Mouse (Mus musculus) MEL (cell line): ENCODE measurements at regions not wholly inside any gene's neighbourhood (a gene's known extent, or its start where the extent isn't known, plus 50 kb on each side); places are given as distances from the start of the nearest gene placed in this dataset.

Experiments
- DNase-seq: peaks from one replicate; pipeline ENCODE4 v3.0.0; 2011; ENCODE audit warnings: low read depth, low spot score
- H3K27ac ChIP-seq: 2 replicates; pipeline ENCODE4 v1.5.1; 2012; ENCODE audit warnings: low read depth, mild to moderate bottlenecking, control low read depth, low read length, moderate library complexity; ENCODE audit not compliant: control insufficient read depth
- H3K27me3 ChIP-seq, 2 experiments: fragments of 150-350 bp in 1 of 2; sonication (generic) in 1 of 2; 2 replicates each; pipeline ENCODE4 v1.6.1; 2012; ENCODE audit warnings: low read length in 2 of 2, mild to moderate bottlenecking in 2 of 2, improper control_type of control experiment in 1 of 2, moderate library complexity in 1 of 2; ENCODE audit not compliant: insufficient read depth in 2 of 2, control insufficient read depth in 1 of 2
- H3K36me3 ChIP-seq, 2 experiments: 2 replicates each; pipeline ENCODE4 v1.6.1; 2012 to 2014; ENCODE audit warnings: low read length in 2 of 2, improper control_type of control experiment in 1 of 2, inconsistent platforms in 1 of 2, mild to moderate bottlenecking in 1 of 2; ENCODE audit not compliant: insufficient read depth in 2 of 2, control insufficient read depth in 1 of 2
- H3K4me1 ChIP-seq, 2 experiments: fragments of 150-350 bp in 1 of 2; sonication (generic) in 1 of 2; 2 replicates each; pipeline ENCODE4 v1.6.1; 2012; ENCODE audit warnings: low read length in 2 of 2, improper control_type of control experiment in 1 of 2, mild to moderate bottlenecking in 1 of 2; ENCODE audit not compliant: insufficient read depth in 2 of 2, control insufficient read depth in 1 of 2
- H3K4me3 ChIP-seq, 2 experiments: fragments of 150-350 bp in 1 of 2; sonication (generic) in 1 of 2; 2 replicates each; pipeline ENCODE4 v1.5.1; 2012; ENCODE audit warnings: low read depth in 2 of 2, low read length in 2 of 2, mild to moderate bottlenecking in 2 of 2, moderate library complexity in 2 of 2, control low read depth in 1 of 2, improper control_type of control experiment in 1 of 2; ENCODE audit not compliant: control insufficient read depth in 1 of 2, insufficient read depth in 1 of 2
- H3K79me2 ChIP-seq: 2 replicates; pipeline ENCODE4 v1.6.1; 2012; ENCODE audit warnings: mild to moderate bottlenecking, low read length, moderate library complexity; ENCODE audit not compliant: control insufficient read depth, poor library complexity, insufficient read depth
- H3K9ac ChIP-seq: 2 replicates; pipeline ENCODE4 v1.6.1; 2012; ENCODE audit warnings: low read depth, mild to moderate bottlenecking, control low read depth, low read length, moderate library complexity; ENCODE audit not compliant: control insufficient read depth, poor library complexity, severe bottlenecking
- H3K9me3 ChIP-seq: fragments of 150-350 bp; sonication (generic); replicated peaks from 2 replicates; pipeline ENCODE4 v1.6.1; 2012; ENCODE audit warnings: mild to moderate bottlenecking, low read length, improper control_type of control experiment, moderate library complexity; ENCODE audit not compliant: insufficient read depth
- BHLHE40 ChIP-seq: IDR thresholded peaks from 2 replicates; pipeline ENCODE4 v1.6.1; 2012; ENCODE audit warnings: low read depth, mild to moderate bottlenecking, inconsistent platforms, low read length, improper control_type of control experiment, borderline replicate concordance
- CHD2 ChIP-seq: IDR thresholded peaks from 2 replicates; pipeline ENCODE4 v1.6.1; 2011; ENCODE audit warnings: low read length, improper control_type of control experiment
- CTCF ChIP-seq, 3 experiments: IDR thresholded peaks in 2 of 3; conservative IDR thresholded peaks in 1 of 3; 2 replicates each; pipeline ENCODE4 v1.5.1; 2011 to 2012; ENCODE audit warnings: low read length in 3 of 3, low read depth in 2 of 3, mild to moderate bottlenecking in 2 of 3, improper control_type of control experiment in 1 of 3, inconsistent platforms in 1 of 3, mixed read lengths in 1 of 3, moderate library complexity in 1 of 3; ENCODE audit not compliant: control insufficient read depth in 1 of 3, insufficient read depth in 1 of 3, poor library complexity in 1 of 3, severe bottlenecking in 1 of 3
- E2F4 ChIP-seq: IDR thresholded peaks from 2 replicates; pipeline ENCODE4 v1.6.1; 2011; ENCODE audit warnings: low read depth, low read length, improper control_type of control experiment, borderline replicate concordance
- ELF1 ChIP-seq: IDR thresholded peaks from 2 replicates; pipeline ENCODE4 v1.6.1; 2014; ENCODE audit warnings: low read depth, mild to moderate bottlenecking, inconsistent platforms, low read length, improper control_type of control experiment, moderate library complexity
- EP300 ChIP-seq, 2 experiments: IDR thresholded peaks; 2 replicates each; pipeline ENCODE4 v1.6.1; 2011; ENCODE audit warnings: improper control_type of control experiment in 2 of 2, low read length in 2 of 2, low read depth in 1 of 2, mild to moderate bottlenecking in 1 of 2
- ETS1 ChIP-seq: IDR thresholded peaks from 2 replicates; pipeline ENCODE4 v1.6.1; 2012; ENCODE audit warnings: low read depth, mild to moderate bottlenecking, inconsistent platforms, low read length, improper control_type of control experiment, moderate library complexity
- GATA1 ChIP-seq: IDR thresholded peaks from 2 replicates; pipeline ENCODE4 v1.6.1; 2011; ENCODE audit warnings: low read depth, low read length, improper control_type of control experiment
- JUND ChIP-seq: IDR thresholded peaks from 2 replicates; pipeline ENCODE4 v1.6.1; 2011; ENCODE audit warnings: low read depth, mild to moderate bottlenecking, improper control_type of control experiment, low read length
- MAZ ChIP-seq: IDR thresholded peaks from 2 replicates; pipeline ENCODE4 v1.6.1; 2012; ENCODE audit warnings: low read depth, mild to moderate bottlenecking, inconsistent platforms, low read length, improper control_type of control experiment
- MEF2A ChIP-seq: IDR thresholded peaks from 2 replicates; pipeline ENCODE4 v1.6.1; 2014; ENCODE audit warnings: low read depth, mild to moderate bottlenecking, inconsistent platforms, low read length, improper control_type of control experiment; ENCODE audit not compliant: poor library complexity, insufficient replicate concordance, severe bottlenecking; ENCODE audit errors: extremely low read depth
- MYB ChIP-seq: IDR thresholded peaks from 2 replicates; pipeline ENCODE4 v1.6.1; 2011; ENCODE audit warnings: mild to moderate bottlenecking, low read depth, low read length, improper control_type of control experiment
- MYC ChIP-seq: IDR thresholded peaks from 2 replicates; pipeline ENCODE4 v1.6.1; 2011; ENCODE audit warnings: low read depth, mild to moderate bottlenecking, low read length, improper control_type of control experiment, moderate library complexity
- NELFE ChIP-seq: IDR thresholded peaks from 2 replicates; pipeline ENCODE4 v1.6.1; 2011; ENCODE audit warnings: low read depth, low read length, improper control_type of control experiment
- POLR2A ChIP-seq, 2 experiments: IDR thresholded peaks; 2 replicates each; pipeline ENCODE4 v1.6.1; 2011 to 2012; ENCODE audit warnings: low read length in 2 of 2, mild to moderate bottlenecking in 2 of 2, control low read depth in 1 of 2, improper control_type of control experiment in 1 of 2, low read depth in 1 of 2, moderate library complexity in 1 of 2; ENCODE audit not compliant: control insufficient read depth in 1 of 2, insufficient read depth in 1 of 2, poor library complexity in 1 of 2
- POLR2AphosphoS2 ChIP-seq: IDR thresholded peaks from 2 replicates; pipeline ENCODE4 v1.6.1; 2011; ENCODE audit warnings: low read length, improper control_type of control experiment
- RCOR1 ChIP-seq: IDR thresholded peaks from 2 replicates; pipeline ENCODE4 v1.6.1; 2012; ENCODE audit warnings: low read depth, mild to moderate bottlenecking, inconsistent platforms, low read length, improper control_type of control experiment
- SIN3A ChIP-seq: IDR thresholded peaks from 2 replicates; pipeline ENCODE4 v1.6.1; 2012; ENCODE audit warnings: low read length, improper control_type of control experiment, inconsistent platforms
- SMC3 ChIP-seq: IDR thresholded peaks from 2 replicates; pipeline ENCODE4 v1.6.1; 2011; ENCODE audit warnings: low read depth, low read length, improper control_type of control experiment
- TAL1 ChIP-seq: IDR thresholded peaks from 2 replicates; pipeline ENCODE4 v1.6.1; 2012; ENCODE audit warnings: mild to moderate bottlenecking, inconsistent platforms, low read length, moderate library complexity, mixed read lengths
- ZC3H11A ChIP-seq: IDR thresholded peaks from 2 replicates; pipeline ENCODE4 v1.6.1; 2012; ENCODE audit warnings: low read depth, mild to moderate bottlenecking, inconsistent platforms, low read length, improper control_type of control experiment
- ZMIZ1 ChIP-seq: IDR thresholded peaks from 2 replicates; pipeline ENCODE4 v1.6.1; 2012; ENCODE audit warnings: low read depth, mild to moderate bottlenecking, inconsistent platforms, low read length, improper control_type of control experiment, moderate library complexity

GRCm38 (mm10) chr10:46733760-46734265 is 1156.2 kb downstream of the Hace1 start:
- no peak overlapping the region for H3K9ac ChIP-seq
- H3K27me3 ChIP-seq = no peaks in the 10 kb centered on the region
- no peaks in the 10 kb centered on the region for H3K9me3 ChIP-seq
- no peak for TF ChIP-seq NELFE
- H3K27ac ChIP-seq = no peak overlapping the region
- H3K4me3 ChIP-seq = no peak overlapping the region
- no peaks in the 10 kb centered on the region for H3K36me3 ChIP-seq
- DNase-seq = no peak
- H3K79me2 ChIP-seq = no peaks in the 10 kb centered on the region
- no peaks in the 10 kb centered on the region for H3K4me1 ChIP-seq

DNA sequence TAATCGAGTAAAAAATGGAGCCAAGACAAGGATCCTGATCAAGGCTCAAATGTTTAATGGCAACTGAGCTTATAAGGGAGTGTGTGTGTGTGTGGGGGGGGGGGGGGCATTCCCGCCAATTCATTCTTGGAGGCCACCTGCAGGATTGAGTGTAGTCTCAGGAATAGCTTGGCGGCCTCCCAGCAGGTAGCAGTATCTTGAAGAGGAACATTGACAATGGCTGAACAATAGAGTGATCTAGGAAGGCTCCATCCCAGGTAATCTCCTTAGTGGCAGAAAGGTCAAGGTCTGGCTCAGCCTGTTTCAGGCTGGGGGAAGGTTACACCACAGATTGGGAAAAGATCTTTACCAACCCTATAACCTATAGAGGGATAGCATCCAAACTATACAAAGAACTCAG is 1163.5 kb downstream of the Hace1 start:
- no peak overlapping the region for H3K9ac ChIP-seq
- TF ChIP-seq POLR2AphosphoS2 (no peak), MEF2A (no peak), TAL1 (no peak), E2F4 (no peak), MAZ (no peak)
- TF ChIP-seq, all 39 proteins: peak for 0
- Histone ChIP-seq H3K9me3 (no peaks in the 10 kb centered on the region), H3K79me2 (no peaks in the 10 kb centered on the region), H3K4me3 (no peak overlapping the region), H3K36me3 (peaks cover 0 to 7% of the 10 kb centered on the region in 2 experiments; a peak in 2 of 4 replicates), H3K27ac (no peak overlapping the region), H3K4me1 (0 out of 4 replicates have a peak, but pooled peaks cover 0 to 7% of the 10 kb centered on the region in 2 experiments), H3K27me3 (no peaks in the 10 kb centered on the region)
- DNase-seq = no peak

GRCm38 (mm10) chr10:46742131-46742530 is 1164.5 kb downstream of the Hace1 start:
- H3K9ac ChIP-seq = no peak overlapping the region

DNA sequence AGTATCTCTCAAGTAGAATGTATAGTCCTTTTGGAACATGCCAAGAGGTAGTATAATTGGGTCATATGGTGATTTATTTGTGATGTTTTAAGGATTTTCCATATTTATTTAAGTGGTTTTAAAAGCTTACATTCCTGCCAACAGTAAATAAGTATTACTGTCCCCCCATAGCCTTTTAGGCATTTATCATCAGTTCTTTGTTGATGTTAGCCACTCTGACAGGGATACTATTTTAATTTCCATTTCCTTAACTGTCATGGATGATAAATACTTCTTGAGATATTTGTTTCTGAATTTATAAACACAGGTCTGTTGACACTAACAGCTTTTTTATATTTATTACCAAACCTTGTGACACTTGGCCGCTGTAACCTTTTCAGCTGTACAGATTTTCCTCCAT is 1183.3 kb downstream of the Hace1 start:
- H3K27ac ChIP-seq = no peak overlapping the region
- H3K79me2 ChIP-seq = no peaks in the 10 kb centered on the region
- no peaks in the 10 kb centered on the region for H3K27me3 ChIP-seq
- no peak overlapping the region for H3K4me3 ChIP-seq
- H3K9me3 ChIP-seq = no peaks in the 10 kb centered on the region
- DNase-seq = no peak
- peaks cover 0 to 2% of the 10 kb centered on the region in 2 experiments; a peak in 2 of 4 replicates for H3K36me3 ChIP-seq
- no peaks in the 10 kb centered on the region; a peak in 1 of 4 replicates for H3K4me1 ChIP-seq
- no peak overlapping the region for H3K9ac ChIP-seq
- TF ChIP-seq MYB (no peak), POLR2A (IDR thresholded peaks at IDR 0.05; ENCODE audit: control insufficient read depth in 1 of 2, insufficient read depth in 1 of 2, low read depth in 1 of 2, low read length in 2 of 2, poor library complexity in 1 of 2) (no peak), GATA1 (no peak), SIN3A (no peak), EP300 (IDR thresholded peaks at IDR 0.05; ENCODE audit: low read depth in 1 of 2, low read length in 2 of 2) (no peak), BHLHE40 (no peak), MYC (no peak), CTCF (IDR thresholded peaks at IDR 0.05 in 2 of 3, conservative IDR thresholded peaks at IDR 0.05 in 1 of 3; ENCODE audit: control insufficient read depth in 1 of 3, insufficient read depth in 1 of 3, low read depth in 2 of 3, low read length in 3 of 3, poor library complexity in 1 of 3, severe bottlenecking in 1 of 3) (no peak), ETS1 (no peak), SMC3 (no peak), JUND (no peak), CHD2 (no peak), ZMIZ1 (no peak), ZC3H11A (no peak)

More at GRCm38 (mm10) chr10:46742131-46742530, 1164.5 kb downstream of the Hace1 start:
- H3K4me1 ChIP-seq = 0 out of 4 replicates have a peak, but pooled peaks cover 0 to 7% of the 10 kb centered on the region in 2 experiments
- peak; percentile 68 for DNase-seq
- H3K4me3 ChIP-seq = no peak overlapping the region
- H3K9me3 ChIP-seq = no peaks in the 10 kb centered on the region
- no peak overlapping the region for H3K27ac ChIP-seq
- no peaks in the 10 kb centered on the region for H3K27me3 ChIP-seq
- H3K36me3 ChIP-seq = peaks cover 0 to 7% of the 10 kb centered on the region in 2 experiments; a peak in 2 of 4 replicates
- TF ChIP-seq TAL1 (peak; percentile 27; the same call in 1 of the 2 replicates), EP300 (IDR thresholded peaks at IDR 0.05; ENCODE audit: low read depth in 1 of 2, low read length in 2 of 2) (peak; percentile 68 to 89), RCOR1 (peak; percentile 52; the same call in 1 of the 2 replicates), ELF1 (no peak), GATA1 (peak; percentile 67)
- H3K79me2 ChIP-seq = no peaks in the 10 kb centered on the region
